Mouse (Mus musculus) limb, embryonic 12.5 days (tissue): ENCODE results near the gene Ctc1. TPM values are rescaled to one million over a fixed set of nuclear protein-coding genes. Genes with fewer than 3 reads are reported as not detected.

Experiments
- ATAC-seq: fragments of 200-750 bp; cut with Nextera tagmentation; 2 replicates; pipeline ENCODE4 v1.8.0; 2017; ENCODE audit warnings: low read depth, moderate TSS enrichment; ENCODE audit not compliant: insufficient number of reproducible peaks, insufficient read depth, low FRiP score, low TSS enrichment
- H3K27ac ChIP-seq: fragments of 300-500 bp; sonication (generic); 2 replicates; pipeline ENCODE4 v1.5.1; 2016; ENCODE audit warnings: mild to moderate bottlenecking, moderate library complexity
- H3K27me3 ChIP-seq: fragments of 300-500 bp; sonication (generic); 2 replicates; pipeline ENCODE4 v1.6.1; 2016; ENCODE audit warnings: mild to moderate bottlenecking, moderate library complexity
- H3K36me3 ChIP-seq: fragments of 300-500 bp; sonication (generic); 2 replicates; pipeline ENCODE4 v1.6.1; 2016; ENCODE audit warnings: mild to moderate bottlenecking, moderate library complexity
- H3K4me1 ChIP-seq: fragments of 300-500 bp; sonication (generic); replicated peaks from 2 replicates; pipeline ENCODE4 v1.6.1; 2016
- H3K4me2 ChIP-seq: fragments of 300-500 bp; sonication (generic); 2 replicates; pipeline ENCODE4 v1.6.1; 2016; ENCODE audit warnings: mild to moderate bottlenecking, moderate library complexity
- H3K4me3 ChIP-seq: fragments of 300-500 bp; sonication (generic); replicated peaks from 2 replicates; pipeline ENCODE4 v1.5.1; 2016; ENCODE audit warnings: mild to moderate bottlenecking
- H3K9ac ChIP-seq: fragments of 300-500 bp; sonication (generic); replicated peaks from 2 replicates; pipeline ENCODE4 v1.6.1; 2016; ENCODE audit warnings: mild to moderate bottlenecking, moderate library complexity
- H3K9me3 ChIP-seq: fragments of 300-500 bp; sonication (generic); 2 replicates; pipeline ENCODE4 v1.6.1; 2016; ENCODE audit warnings: mild to moderate bottlenecking, moderate library complexity
- WGBS: fragments of 180-500 bp; shearing (Covaris S2); methylation state at CpG from one replicate; pipeline ENCODE4 v1.1.7; 2016; 5-methylcytosine and 5-hydroxymethylcytosine counted together
- microRNA-seq: library from miRNA; unstranded; fragments of <30 nt; microRNA quantifications from one replicate; pipeline ENCODE4, GENCODE M21; 2017
- polyA plus RNA-seq: library from polyadenylated mRNA; unstranded; fragments of >200 nt; fragmentation: Nextera tagmentation; extraction: Ambion mirVana; gene quantifications from 2 replicates; pipeline ENCODE4 v1.2.1, GENCODE M21; 2016

Ctc1 gene
- polyA plus RNA-seq, 1 experiment from 2014 or later, result 70.5 TPM

DNA sequence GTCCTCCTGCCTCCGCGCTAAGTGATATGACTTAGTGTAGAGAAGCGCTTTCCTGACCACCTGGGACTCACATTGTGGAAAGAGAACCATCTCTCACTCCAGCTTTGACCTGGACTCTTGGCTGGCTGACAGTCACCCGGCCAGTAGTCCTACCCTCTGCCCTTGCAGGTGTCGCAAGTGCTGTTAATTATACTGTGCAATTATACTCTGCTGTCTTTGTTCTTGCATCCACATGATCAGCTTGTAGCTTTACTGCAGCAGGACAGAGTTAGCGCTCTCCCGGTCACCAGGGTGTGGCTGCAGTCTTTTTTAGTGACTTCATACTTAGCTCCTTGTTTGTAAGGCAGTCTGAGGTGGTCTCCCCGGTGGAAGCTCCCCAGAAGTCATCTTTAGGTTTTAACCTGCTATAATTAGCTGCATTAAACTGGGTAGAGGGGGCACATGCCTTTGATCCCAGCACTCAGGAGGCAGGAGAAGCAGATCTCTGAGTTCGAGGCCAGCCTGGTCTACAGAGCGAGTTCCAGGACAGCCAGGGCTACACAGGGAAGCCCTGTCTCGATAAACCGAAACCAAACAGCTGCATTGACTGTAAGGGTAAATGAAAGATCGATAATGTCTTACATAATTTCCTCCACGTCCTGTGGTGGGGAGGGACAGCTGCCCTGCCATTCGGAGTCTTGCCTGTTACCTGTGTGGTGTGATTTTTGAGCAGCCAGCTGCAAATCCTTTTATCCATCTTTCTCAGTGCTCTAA, 64.6 kb downstream of the Ctc1 start:
- WGBS, result 75% methylated on average over 15 of the region's 15 CpGs
- Histone ChIP-seq H3K9ac (no peak overlapping the region), H3K36me3 (no peaks in the 10 kb centered on the region), H3K4me3 (no peak overlapping the region), H3K4me2 (no peak overlapping the region), H3K27me3 (no peaks in the 10 kb centered on the region), H3K4me1 (peaks cover 12% of the 10 kb centered on the region), H3K9me3 (no peaks in the 10 kb centered on the region), H3K27ac (no peak overlapping the region)
- no peak for ATAC-seq

DNA sequence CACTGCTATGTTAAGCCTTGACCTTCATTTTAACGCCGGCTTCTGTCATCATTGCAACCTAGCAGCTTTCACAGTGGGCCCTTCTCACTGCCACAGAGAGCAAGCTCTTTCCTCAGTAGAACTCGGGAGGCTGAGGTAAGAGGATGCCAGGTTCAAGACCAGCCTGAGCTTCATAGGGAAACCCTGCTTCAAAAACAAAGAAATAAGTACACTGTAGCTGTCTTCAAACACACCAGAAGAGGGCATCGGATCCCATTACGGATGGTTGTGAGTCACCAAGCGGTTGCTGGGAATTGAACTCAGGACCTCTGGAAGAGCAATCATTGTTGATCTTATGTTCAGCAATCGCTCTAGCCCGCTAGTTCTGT, 65.1 kb downstream of the Ctc1 start:
- no peaks in the 10 kb centered on the region for H3K9me3 ChIP-seq
- no peaks in the 10 kb centered on the region for H3K36me3 ChIP-seq
- WGBS, result 90% methylated on average over 8 of the region's 8 CpGs

DNA sequence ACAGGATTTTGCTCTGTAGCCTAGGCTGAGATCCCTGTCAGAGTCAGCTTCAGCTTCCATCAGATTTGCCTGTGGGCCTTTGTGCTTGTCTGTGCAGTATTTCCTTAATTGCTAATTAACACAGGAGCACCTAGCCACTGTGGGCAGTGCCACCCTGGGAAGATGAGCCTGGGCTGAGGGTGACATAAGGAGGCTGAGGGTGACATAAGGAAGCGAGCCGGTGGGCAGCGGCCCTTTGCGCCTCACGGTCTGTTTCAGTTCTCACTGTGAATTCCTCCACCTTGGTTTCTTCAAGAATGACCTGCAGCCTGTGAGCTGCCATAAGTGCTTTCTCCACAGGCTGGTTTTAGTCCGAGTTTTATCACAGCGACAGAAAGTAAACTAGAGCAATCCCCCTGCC, 65.9 kb downstream of the Ctc1 start:
- H3K4me3 ChIP-seq, result no peak overlapping the region
- 92% methylated on average over 7 of the region's 7 CpGs for WGBS
- H3K4me2 ChIP-seq, result no peak overlapping the region
- no peak for ATAC-seq
- no peaks in the 10 kb centered on the region for H3K27me3 ChIP-seq
- H3K27ac ChIP-seq, result no peak overlapping the region
- no peak overlapping the region for H3K9ac ChIP-seq
- H3K9me3 ChIP-seq, result no peaks in the 10 kb centered on the region
- no peaks in the 10 kb centered on the region for H3K36me3 ChIP-seq
- peaks cover 12% of the 10 kb centered on the region for H3K4me1 ChIP-seq

More for the DNA sequence above, 65.1 kb downstream of the Ctc1 start:
- no peak for ATAC-seq
- H3K4me1 ChIP-seq, result peaks cover 12% of the 10 kb centered on the region
- no peak overlapping the region for H3K4me2 ChIP-seq
- no peak overlapping the region for H3K27ac ChIP-seq
- H3K27me3 ChIP-seq, result no peaks in the 10 kb centered on the region
- no peak overlapping the region for H3K4me3 ChIP-seq
- H3K9ac ChIP-seq, result no peak overlapping the region

DNA sequence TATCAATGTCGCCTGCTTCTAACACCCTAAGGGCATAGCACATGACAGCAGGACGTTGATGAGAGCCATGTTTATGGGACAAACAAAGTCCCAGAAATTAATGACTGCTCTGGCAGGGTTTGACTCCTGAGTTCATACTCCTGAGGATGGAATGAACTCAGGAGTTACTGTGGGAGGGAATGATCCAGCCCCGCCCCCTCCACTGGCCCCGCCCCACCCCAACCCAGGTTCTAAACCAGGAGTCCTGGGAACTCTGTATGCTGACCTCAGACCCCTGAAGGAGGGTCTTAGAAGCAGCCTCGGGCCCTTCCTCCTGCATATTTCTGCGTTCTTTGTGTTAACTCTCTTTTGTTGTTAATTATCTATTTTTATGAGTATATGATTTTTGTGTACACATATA, 69.9 kb downstream of the Ctc1 start:
- H3K9ac ChIP-seq, result no peak overlapping the region
- peaks cover 11% of the 10 kb centered on the region for H3K36me3 ChIP-seq
- H3K9me3 ChIP-seq, result no peaks in the 10 kb centered on the region
- H3K4me1 ChIP-seq, result peaks cover 28% of the 10 kb centered on the region
- no peaks in the 10 kb centered on the region for H3K27me3 ChIP-seq
- 0 out of 2 replicates have a peak overlapping the region, but pooled peaks have one; percentile 23 for H3K27ac ChIP-seq
- WGBS, result 63% methylated on average over 6 of the region's 6 CpGs
- ATAC-seq, result no peak
- no peak overlapping the region for H3K4me3 ChIP-seq
- H3K4me2 ChIP-seq, result no peak overlapping the region

Small RNAs within 50 kb of the gene (microRNA-seq; reads per million reads assigned to microRNA genes)
- 7.0 reads per million, percentile 20 among the genes with 10 or more reads in this experiment for gene Mir3062

Other genes with a start within 250 kb of the Ctc1 start
- gene Ndel1, start 144.1 kb upstream of the Ctc1 start, polyA plus RNA-seq, result 69.5 and 74.7 TPM in 2 replicates
- 0.05 TPM in 1 of 2 replicates, not detected in the other for gene Rnf222, start 127.4 kb upstream of the Ctc1 start, polyA plus RNA-seq
- gene Rpl26, start 114.3 kb upstream of the Ctc1 start, polyA plus RNA-seq, result 1,086 and 1,101 TPM in 2 replicates
- gene Odf4, start 88.8 kb upstream of the Ctc1 start, polyA plus RNA-seq, result not detected in 2 replicates
- gene Arhgef15, start 58.4 kb upstream of the Ctc1 start, polyA plus RNA-seq, result 6.1 and 7.0 TPM in 2 replicates
- 2.3 and 2.6 TPM in 2 replicates for gene Slc25a35, start 47.8 kb upstream of the Ctc1 start, polyA plus RNA-seq
- gene Rangrf, start 40.7 kb upstream of the Ctc1 start, polyA plus RNA-seq, result 64.6 and 69.6 TPM in 2 replicates
- 45.7 and 48.5 TPM in 2 replicates for gene Pfas, start 7.5 kb upstream of the Ctc1 start, polyA plus RNA-seq
- gene Aurkb, start 29.7 kb downstream of the Ctc1 start, polyA plus RNA-seq, result 169 and 171 TPM in 2 replicates
- 9.2 and 10.0 TPM in 2 replicates for gene Borcs6, start 43.8 kb downstream of the Ctc1 start, polyA plus RNA-seq
- gene Tmem107, start 54.9 kb downstream of the Ctc1 start, polyA plus RNA-seq, result 39.5 and 41.0 TPM in 2 replicates
- gene Vamp2, start 72.6 kb downstream of the Ctc1 start, polyA plus RNA-seq, result 68.0 and 79.5 TPM in 2 replicates
- 7.2 and 10.4 TPM in 2 replicates for gene Per1, start 79.3 kb downstream of the Ctc1 start, polyA plus RNA-seq
- 0.56 and 0.74 TPM in 2 replicates for gene Hes7, start 104.5 kb downstream of the Ctc1 start, polyA plus RNA-seq
- gene 9130213A22Rik, start 106.7 kb downstream of the Ctc1 start, polyA plus RNA-seq, result 0.22 and 0.76 TPM in 2 replicates
- gene Aloxe3, start 110.0 kb downstream of the Ctc1 start, polyA plus RNA-seq, result 0.58 and 0.77 TPM in 2 replicates
- gene Alox12b, start 141.1 kb downstream of the Ctc1 start, polyA plus RNA-seq, result 0.08 TPM in 1 of 2 replicates, not detected in the other
- gene Alox8, start 181.9 kb downstream of the Ctc1 start, polyA plus RNA-seq, result 0.08 TPM in 1 of 2 replicates, not detected in the other
- gene Gucy2e, start 221.1 kb downstream of the Ctc1 start, polyA plus RNA-seq, result 0.08 TPM in 1 of 2 replicates, not detected in the other